Mouse (Mus musculus) hindbrain, embryonic 16.5 days (tissue): ENCODE results near the gene Efcab3. TPM values are rescaled to one million over a fixed set of nuclear protein-coding genes. Genes with fewer than 3 reads are reported as not detected.
"Not testable (repeated sequence)": the region's sequence is repeated elsewhere in the genome, so short reads cannot be mapped to it uniquely, and the experiment has no call there.

Source experiments
- ATAC-seq: fragments of 200-750 bp; cut with Nextera tagmentation; 2 replicates; pipeline ENCODE4 v1.8.0; 2017; ENCODE audit warnings: moderate TSS enrichment, moderate library complexity
- H3K27ac ChIP-seq: fragments of 300-500 bp; sonication (generic); 2 replicates; pipeline ENCODE4 v1.5.1; 2014; ENCODE audit warnings: low read depth, mild to moderate bottlenecking, control low read depth, low read length, moderate library complexity
- H3K27me3 ChIP-seq: fragments of 300-500 bp; sonication (generic); replicated peaks from 2 replicates; pipeline ENCODE4 v1.6.1; 2014; ENCODE audit warnings: low read length; ENCODE audit not compliant: control insufficient read depth, insufficient read depth
- H3K36me3 ChIP-seq: fragments of 300-500 bp; sonication (generic); 2 replicates; pipeline ENCODE4 v1.6.1; 2014; ENCODE audit warnings: mild to moderate bottlenecking, low read length, moderate library complexity, mixed read lengths; ENCODE audit not compliant: control insufficient read depth, insufficient read depth
- H3K4me1 ChIP-seq: fragments of 300-500 bp; sonication (generic); 2 replicates; pipeline ENCODE4 v1.6.1; 2014; ENCODE audit warnings: low read depth, low read length; ENCODE audit not compliant: control insufficient read depth, insufficient read depth
- H3K4me2 ChIP-seq: fragments of 300-500 bp; sonication (generic); 2 replicates; pipeline ENCODE4 v1.6.1; 2014; ENCODE audit warnings: mild to moderate bottlenecking, low read length, control low read depth, moderate library complexity
- H3K4me3 ChIP-seq: fragments of 300-500 bp; sonication (generic); 2 replicates; pipeline ENCODE4 v1.5.1; 2014; ENCODE audit warnings: mild to moderate bottlenecking, low read length, control low read depth, moderate library complexity
- H3K9ac ChIP-seq: fragments of 300-500 bp; sonication (generic); 2 replicates; pipeline ENCODE4 v1.6.1; 2014; ENCODE audit warnings: low read depth, mild to moderate bottlenecking, control low read depth, low read length, moderate library complexity
- H3K9me3 ChIP-seq: fragments of 300-500 bp; sonication (generic); 2 replicates; pipeline ENCODE4 v1.6.1; 2014; ENCODE audit warnings: mild to moderate bottlenecking, low read length, moderate library complexity; ENCODE audit not compliant: control insufficient read depth
- WGBS: fragments of 180-500 bp; shearing (Covaris S2); extraction: QIAGEN DNeasy Blood & Tissue Kit; methylation state at CpG from one replicate; pipeline ENCODE4 v1.1.7; 2014; 5-methylcytosine and 5-hydroxymethylcytosine counted together
- polyA plus RNA-seq: library from polyadenylated mRNA; unstranded; fragments of >200 nt; fragmentation: Nextera tagmentation; extraction: Ambion mirVana; gene quantifications from 2 replicates; pipeline ENCODE4 v1.2.1, GENCODE M21; 2015

Efcab3 gene
- not detected in 2 replicates for polyA plus RNA-seq

GRCm38 (mm10) chr11:105063292-105063691, at the start of gene Efcab3:
Gene Efcab3, plus strand, starts transcription at chr11:105063592.
- Histone ChIP-seq H3K4me2 (no peak within 1 kb of the TSS), H3K9ac (no peak within 1 kb of the TSS), H3K36me3 (no peaks in the 10 kb centered on the region), H3K27ac (no peak within 1 kb of the TSS), H3K4me1 (no peaks in the 10 kb centered on the region), H3K9me3 (peaks cover 6% of the 10 kb centered on the region), H3K4me3 (no peak within 1 kb of the TSS), H3K27me3 (no peaks in the 10 kb centered on the region)
- WGBS = 92% methylated on average over 5 of the region's 5 CpGs
- no peak for ATAC-seq

GRCm38 (mm10) chr11:105021071-105021470, 42.3 kb upstream of the Efcab3 start:
- Histone ChIP-seq H3K4me3 (no peak overlapping the region), H3K9me3 (no peaks in the 10 kb centered on the region), H3K27ac (no peak overlapping the region), H3K27me3 (no peaks in the 10 kb centered on the region), H3K4me2 (no peak overlapping the region), H3K36me3 (no peaks in the 10 kb centered on the region), H3K9ac (no peak overlapping the region), H3K4me1 (no peaks in the 10 kb centered on the region)
- WGBS = 73% methylated on average over 7 of the region's 7 CpGs
- ATAC-seq = no peak

GRCm38 (mm10) chr11:105028744-105029348, 34.5 kb upstream of the Efcab3 start:
- no peak for ATAC-seq
- Histone ChIP-seq H3K9me3 (no peaks in the 10 kb centered on the region), H3K4me2 (no peak overlapping the region), H3K36me3 (no peaks in the 10 kb centered on the region), H3K27ac (no peak overlapping the region), H3K9ac (no peak overlapping the region), H3K4me3 (no peak overlapping the region), H3K4me1 (no peaks in the 10 kb centered on the region), H3K27me3 (no peaks in the 10 kb centered on the region)
- WGBS = 71% methylated on average over 6 of the region's 6 CpGs

GRCm38 (mm10) chr11:105029525-105029924, 33.9 kb upstream of the Efcab3 start:
- Histone ChIP-seq H3K9ac (no peak overlapping the region), H3K36me3 (no peaks in the 10 kb centered on the region), H3K4me2 (no peak overlapping the region), H3K4me1 (no peaks in the 10 kb centered on the region), H3K4me3 (no peak overlapping the region), H3K27ac (no peak overlapping the region), H3K27me3 (no peaks in the 10 kb centered on the region), H3K9me3 (no peaks in the 10 kb centered on the region)
- WGBS = 78% methylated on average over 8 of the region's 8 CpGs
- no peak for ATAC-seq

GRCm38 (mm10) chr11:105030229-105030628, 33.2 kb upstream of the Efcab3 start:
- Histone ChIP-seq H3K4me3 (no peak overlapping the region), H3K27me3 (no peaks in the 10 kb centered on the region), H3K9me3 (no peaks in the 10 kb centered on the region), H3K4me1 (no peaks in the 10 kb centered on the region), H3K9ac (no peak overlapping the region), H3K4me2 (no peak overlapping the region), H3K27ac (no peak overlapping the region), H3K36me3 (no peaks in the 10 kb centered on the region)
- 83% methylated on average over 6 of the region's 6 CpGs for WGBS
- no peak for ATAC-seq

GRCm38 (mm10) chr11:105031103-105031502, 32.3 kb upstream of the Efcab3 start:
- H3K4me2 ChIP-seq = no peak overlapping the region
- H3K9ac ChIP-seq = no peak overlapping the region
- no peak overlapping the region for H3K4me3 ChIP-seq
- no peaks in the 10 kb centered on the region for H3K9me3 ChIP-seq
- WGBS = 29% methylated on average over 2 of the region's 2 CpGs
- no peaks in the 10 kb centered on the region for H3K27me3 ChIP-seq
- peak; percentile 70; the same call in 1 of the 2 replicates for ATAC-seq
- H3K36me3 ChIP-seq = no peaks in the 10 kb centered on the region
- H3K4me1 ChIP-seq = no peaks in the 10 kb centered on the region
- no peak overlapping the region for H3K27ac ChIP-seq

GRCm38 (mm10) chr11:105035081-105035480, 28.3 kb upstream of the Efcab3 start:
- Histone ChIP-seq H3K9ac (no peak overlapping the region), H3K4me1 (no peaks in the 10 kb centered on the region), H3K4me3 (no peak overlapping the region), H3K4me2 (no peak overlapping the region), H3K27ac (no peak overlapping the region), H3K9me3 (no peaks in the 10 kb centered on the region), H3K36me3 (no peaks in the 10 kb centered on the region), H3K27me3 (no peaks in the 10 kb centered on the region)
- WGBS = 93% methylated on average over 1 of the region's 1 CpGs
- no peak for ATAC-seq

- not testable (repeated sequence) for H3K9me3 ChIP-seq, H3K36me3 ChIP-seq, H3K4me1 ChIP-seq, H3K9ac ChIP-seq, ATAC-seq, H3K27me3 ChIP-seq, H3K4me3 ChIP-seq, H3K27ac ChIP-seq
- 0 out of 2 replicates have a peak overlapping the region, but pooled peaks have one; percentile 17 for H3K4me2 ChIP-seq
- 78% methylated on average over 19 of the region's 22 CpGs for WGBS
Observed at GRCm38 (mm10) chr11:105112448-105112847, 49.1 kb downstream of the Efcab3 start.

- 90% methylated on average over 7 of the region's 7 CpGs for WGBS
- Histone ChIP-seq H3K4me2 (no peak overlapping the region), H3K27ac (no peak overlapping the region), H3K27me3 (no peaks in the 10 kb centered on the region), H3K4me3 (no peak overlapping the region), H3K4me1 (no peaks in the 10 kb centered on the region), H3K9ac (no peak overlapping the region), H3K9me3 (no peaks in the 10 kb centered on the region), H3K36me3 (no peaks in the 10 kb centered on the region)
- no peak for ATAC-seq
Observed at GRCm38 (mm10) chr11:105117814-105118213, 54.4 kb downstream of the Efcab3 start.
